ENCODE assay signal across 12 mouse cellular contexts in genomic region chr19:42977938-42978337, GRCm38 (mm10).
"Had no signal": no experiment of that assay in that cellular context is flagged by ENCODE, and none has a peak within 500 bp of the region (broad histone marks: within the 10 kb centered on the region; RNA-seq: fewer than 3 reads in every experiment).

No protein-coding gene starts in this region.

- H3K4me2 ChIP-seq: liver, embryonic 13.5 days; midbrain, embryonic 12.5 days; midbrain, embryonic 15.5 days; neural tube, embryonic 12.5 days; neural tube, embryonic 15.5 days had no signal

- H3K9ac ChIP-seq: liver, embryonic 13.5 days; midbrain, embryonic 12.5 days; midbrain, embryonic 15.5 days; neural tube, embryonic 12.5 days; neural tube, embryonic 15.5 days had no signal

- H3K27ac ChIP-seq: liver, embryonic 13.5 days; macrophage; midbrain, embryonic 12.5 days; midbrain, embryonic 15.5 days; neural tube, embryonic 12.5 days; neural tube, embryonic 15.5 days had no signal

- H3K9me3 ChIP-seq: liver, embryonic 13.5 days; midbrain, embryonic 12.5 days; midbrain, embryonic 15.5 days; neural tube, embryonic 12.5 days had no signal

- DNase-seq: kidney, adult 9 months; liver, embryonic 13.5 days; lung, adult 2 months; lung, postnatal 14 days; thymus, adult 18-20 months; thymus, postnatal 36 days had no signal

- H3K36me3 ChIP-seq: liver, embryonic 13.5 days; midbrain, embryonic 12.5 days; midbrain, embryonic 15.5 days; neural tube, embryonic 12.5 days; neural tube, embryonic 15.5 days had no signal

- H3K4me1 ChIP-seq: liver, embryonic 13.5 days; midbrain, embryonic 12.5 days; midbrain, embryonic 15.5 days; neural tube, embryonic 12.5 days had no signal

- H3K4me3 ChIP-seq: liver, embryonic 13.5 days; midbrain, embryonic 12.5 days; midbrain, embryonic 15.5 days; neural tube, embryonic 12.5 days; neural tube, embryonic 15.5 days had no signal

- ATAC-seq: intestine, postnatal 0 days; midbrain, embryonic 15.5 days had no signal

- H3K27me3 ChIP-seq: liver, embryonic 13.5 days; midbrain, embryonic 12.5 days; midbrain, embryonic 15.5 days; neural tube, embryonic 12.5 days had no signal
